Mouse (Mus musculus) thymus, postnatal 25 days (tissue): ENCODE results near the gene Mnd1.

Experiments used
- DNase-seq: peaks from one replicate; pipeline ENCODE4 v3.0.0; 2022

Mnd1 gene

GRCm38 (mm10) chr3:84157011-84157410 lies 1.4 kb upstream of the Mnd1 start:
- no peak for DNase-seq

DNA sequence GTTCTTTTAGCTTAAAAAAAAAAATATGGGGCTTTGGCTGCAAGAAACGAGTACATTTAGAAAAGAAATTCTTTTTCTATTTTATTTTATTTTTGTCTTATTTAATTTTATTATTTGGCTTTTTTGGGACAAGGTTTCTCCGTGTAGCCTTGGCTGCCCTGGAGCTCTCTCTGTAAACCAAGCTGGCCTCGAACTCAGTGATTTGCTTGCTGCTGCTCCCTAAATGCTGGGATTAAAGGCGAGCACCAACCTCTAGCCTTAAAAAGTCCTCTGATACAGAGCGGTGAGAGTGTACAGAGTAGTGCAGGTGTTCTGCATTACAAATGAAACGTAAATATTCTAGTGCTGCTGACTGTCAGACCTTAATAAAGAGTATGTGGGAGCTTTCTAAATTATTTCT lies 519 bp upstream of the Mnd1 start:
- no peak for DNase-seq

DNA sequence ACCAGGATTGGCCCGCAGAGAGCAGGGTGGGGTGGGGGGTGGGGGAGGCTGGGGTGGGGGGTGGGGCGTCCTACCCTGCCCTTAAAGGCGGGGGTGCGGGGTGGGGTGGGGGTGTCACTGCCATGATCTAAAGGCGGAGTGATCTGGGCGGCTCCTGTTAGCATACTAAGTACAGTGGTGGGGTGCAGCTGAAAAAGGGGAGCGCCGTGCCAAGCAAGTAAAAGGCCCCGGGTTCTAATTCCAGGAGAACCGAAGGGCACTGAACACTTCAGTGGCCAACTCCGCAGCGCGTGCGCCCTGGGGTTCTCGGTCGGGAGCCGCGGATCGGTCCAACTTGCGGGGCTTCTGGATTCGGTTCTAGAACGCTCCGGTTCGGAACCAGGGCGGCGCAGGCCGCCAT lies 440 bp downstream of the Mnd1 start:
- DNase-seq, result no peak

DNA sequence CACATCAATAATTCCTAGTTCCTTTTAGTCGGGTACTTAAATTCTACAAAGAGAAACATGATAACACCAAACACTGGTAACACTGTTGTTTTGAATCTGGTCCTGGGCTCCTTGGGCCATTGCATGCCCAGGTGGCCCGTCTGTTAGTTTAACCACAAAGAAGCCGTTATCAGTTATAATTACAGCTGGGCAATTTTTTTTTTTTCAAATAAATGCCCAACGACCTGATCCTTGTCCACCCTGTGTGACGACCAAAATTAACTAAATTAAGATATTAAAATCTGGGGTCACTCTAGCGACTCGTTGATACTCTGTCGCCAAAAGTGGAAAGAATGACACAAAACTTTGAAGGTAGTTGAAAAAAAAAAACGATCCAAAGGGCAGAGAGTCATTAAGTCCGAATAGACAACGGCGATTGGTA lies 855 bp downstream of the Mnd1 start:
- no peak for DNase-seq

GRCm38 (mm10) chr3:84149831-84150230 lies 5.8 kb downstream of the Mnd1 start:
- no peak for DNase-seq

DNA sequence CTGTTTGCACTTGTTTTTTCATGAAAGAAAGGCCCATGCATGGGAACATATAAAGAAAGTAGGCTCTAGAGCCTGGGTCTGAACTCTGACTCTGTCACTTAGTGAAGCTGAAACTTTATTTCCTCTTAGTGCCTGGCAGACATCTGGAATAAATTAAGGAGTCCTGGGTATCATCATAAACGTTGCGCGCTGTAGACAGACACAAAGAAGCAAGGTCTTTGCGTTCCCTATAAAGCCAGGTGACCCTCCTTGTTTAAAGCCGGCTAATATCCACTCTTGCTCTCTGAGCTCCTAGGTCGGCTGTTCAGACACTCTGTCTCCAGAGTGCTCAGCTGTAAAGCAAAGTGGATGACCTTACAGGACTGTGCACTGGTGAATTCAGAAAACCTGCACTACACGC lies 14.6 kb downstream of the Mnd1 start:
- no peak for DNase-seq

GRCm38 (mm10) chr3:84136509-84136908 lies 19.1 kb downstream of the Mnd1 start:
- no peak for DNase-seq

- no peak for DNase-seq
Observed at GRCm38 (mm10) chr3:84135933-84136332, 19.7 kb downstream of the Mnd1 start.

DNA sequence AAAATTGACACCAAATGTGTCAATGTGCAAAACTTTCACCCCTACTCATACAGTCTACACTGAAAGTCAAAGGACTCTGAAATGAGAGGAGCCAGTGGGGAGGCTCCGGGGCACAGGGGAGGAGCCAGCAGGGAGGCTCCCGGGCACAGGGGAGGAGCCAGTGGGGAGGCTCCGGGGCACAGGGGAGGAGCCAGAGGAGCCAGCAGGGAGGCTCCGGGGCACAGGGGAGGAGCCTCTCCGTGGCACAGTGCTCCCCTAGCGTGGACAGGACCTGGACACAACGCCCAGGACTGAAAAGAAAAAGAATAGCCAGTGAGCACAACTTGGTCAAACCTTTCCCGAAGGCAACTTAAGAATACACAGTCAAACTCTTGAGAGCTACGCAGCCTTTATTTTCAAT lies 20.2 kb downstream of the Mnd1 start:
- DNase-seq, result peak; percentile 16

DNA sequence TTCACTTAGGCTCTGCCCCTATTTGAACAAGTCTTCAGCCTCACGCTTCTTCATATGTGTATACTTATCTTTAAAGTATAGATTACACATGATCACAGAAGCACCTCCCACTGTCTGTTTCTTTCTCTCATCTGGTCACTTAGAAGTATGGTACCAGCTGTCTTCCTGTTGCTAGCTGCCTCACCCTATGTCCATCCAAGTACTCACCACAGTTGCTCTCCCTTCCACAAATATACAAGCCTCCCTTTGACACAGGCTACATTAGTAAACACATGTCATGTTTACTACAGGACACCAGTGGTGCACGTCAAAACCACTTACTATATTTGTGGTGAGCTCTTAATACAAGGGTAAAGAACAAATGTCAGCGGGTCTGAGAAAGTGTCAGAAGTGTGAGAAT lies 24.2 kb downstream of the Mnd1 start:
- no peak for DNase-seq

GRCm38 (mm10) chr3:84130776-84131175 lies 24.8 kb downstream of the Mnd1 start:
- DNase-seq, result no peak

DNA sequence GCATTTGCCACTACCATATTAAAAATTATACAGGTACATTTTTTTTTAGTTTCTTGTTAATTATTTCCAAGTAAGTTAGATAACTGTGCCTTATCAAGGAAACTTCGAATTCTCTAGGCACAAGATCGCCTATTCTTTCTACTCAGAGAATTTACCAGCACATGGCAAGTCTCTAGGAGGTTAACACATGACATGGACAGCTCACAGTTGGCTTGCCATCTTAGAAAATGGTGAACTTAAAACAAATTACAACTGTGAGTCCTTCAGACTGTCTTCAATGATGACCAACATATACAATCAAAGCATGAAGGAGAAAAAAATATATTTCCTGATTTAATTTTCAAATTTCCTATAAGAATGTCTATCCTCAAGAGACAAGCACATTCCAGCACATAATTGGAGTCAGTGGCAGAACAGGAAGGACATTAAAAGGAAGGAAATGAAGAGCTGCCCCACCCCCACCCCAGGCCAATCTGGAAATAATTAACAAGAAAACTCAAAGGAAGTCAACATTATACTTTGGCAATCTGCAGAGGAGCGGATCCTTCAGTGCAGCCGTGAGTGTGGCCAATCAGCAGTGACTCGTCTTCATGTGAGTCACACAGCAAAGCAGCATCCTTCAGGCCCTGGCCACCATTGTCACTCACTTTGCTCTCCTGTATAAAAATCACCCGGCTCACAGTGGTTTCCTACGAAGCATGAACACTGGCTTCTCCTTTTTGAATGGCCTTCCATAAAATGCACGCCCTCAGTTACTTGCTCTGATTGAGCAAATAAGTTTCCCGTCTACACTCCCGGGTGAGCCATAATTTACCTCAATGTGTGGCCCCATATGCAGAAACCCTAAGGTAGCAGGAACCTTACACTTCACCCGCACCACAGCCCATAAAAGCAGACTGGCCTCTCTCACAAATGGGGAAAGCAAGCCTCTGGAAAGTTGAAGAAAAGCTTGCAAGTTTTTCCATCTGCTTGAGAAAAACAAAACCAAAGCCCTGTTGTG lies 26.4 kb downstream of the Mnd1 start:
- no peak for DNase-seq

GRCm38 (mm10) chr3:84127431-84127830 lies 28.2 kb downstream of the Mnd1 start:
- DNase-seq, result no peak

GRCm38 (mm10) chr3:84126721-84127120 lies 28.9 kb downstream of the Mnd1 start:
- no peak for DNase-seq

DNA sequence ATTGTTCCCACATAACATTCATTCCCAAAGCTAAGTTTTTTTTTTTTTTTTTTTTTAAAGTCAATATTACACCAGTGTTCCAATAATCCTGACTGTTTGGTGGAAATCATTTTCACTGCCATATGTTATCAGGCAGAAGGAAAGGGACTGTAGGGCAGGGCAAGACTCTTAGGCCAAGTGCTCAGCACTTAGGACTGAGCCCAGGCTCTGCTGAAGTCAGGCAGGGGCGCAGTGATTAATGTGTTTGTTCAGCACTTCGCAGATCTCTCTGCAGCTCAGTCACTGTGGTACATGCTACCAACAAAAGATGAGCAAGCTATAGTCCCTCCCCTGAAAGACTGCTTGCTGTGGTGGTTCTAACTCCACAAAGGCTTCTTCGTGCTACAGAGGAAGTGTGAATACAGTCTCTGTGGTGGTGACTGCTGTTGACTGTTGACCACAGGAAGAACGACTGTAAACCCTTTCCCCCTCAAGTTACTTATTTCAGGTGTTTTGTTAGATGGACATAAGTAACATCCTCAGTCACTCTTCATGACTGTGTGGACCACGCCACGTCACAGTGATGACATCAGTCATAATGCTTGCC lies 29.8 kb downstream of the Mnd1 start:
- no peak for DNase-seq

GRCm38 (mm10) chr3:84123461-84123860 lies 32.1 kb downstream of the Mnd1 start:
- peak; percentile 35 for DNase-seq

GRCm38 (mm10) chr3:84118718-84119117 lies 36.9 kb downstream of the Mnd1 start:
- no peak for DNase-seq

DNA sequence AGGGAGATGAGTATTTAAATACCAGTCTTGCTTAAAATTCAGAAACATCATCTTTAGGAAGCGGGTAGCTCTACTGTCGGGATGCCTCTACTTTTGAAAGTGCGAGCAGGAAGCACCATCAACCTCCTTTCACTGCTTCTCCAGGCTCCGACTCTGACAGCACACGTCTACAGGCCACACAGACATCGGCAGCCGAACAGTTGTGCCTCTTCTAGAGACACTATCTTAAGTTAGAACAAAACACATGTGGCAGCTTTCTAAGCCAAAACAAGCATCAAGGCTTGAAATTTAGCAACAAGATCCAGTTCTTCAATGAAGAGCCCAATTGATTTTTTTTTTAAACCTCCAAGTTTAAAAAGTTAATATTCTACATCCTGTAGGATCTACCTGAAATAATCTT lies 37.4 kb downstream of the Mnd1 start:
- DNase-seq, result no peak

GRCm38 (mm10) chr3:84108614-84109013 lies 47.0 kb downstream of the Mnd1 start:
- no peak for DNase-seq

GRCm38 (mm10) chr3:84106106-84106505 lies 49.5 kb downstream of the Mnd1 start:
- DNase-seq, result no peak

GRCm38 (mm10) chr3:84103536-84103935 lies 52.0 kb downstream of the Mnd1 start:
- DNase-seq, result no peak

DNA sequence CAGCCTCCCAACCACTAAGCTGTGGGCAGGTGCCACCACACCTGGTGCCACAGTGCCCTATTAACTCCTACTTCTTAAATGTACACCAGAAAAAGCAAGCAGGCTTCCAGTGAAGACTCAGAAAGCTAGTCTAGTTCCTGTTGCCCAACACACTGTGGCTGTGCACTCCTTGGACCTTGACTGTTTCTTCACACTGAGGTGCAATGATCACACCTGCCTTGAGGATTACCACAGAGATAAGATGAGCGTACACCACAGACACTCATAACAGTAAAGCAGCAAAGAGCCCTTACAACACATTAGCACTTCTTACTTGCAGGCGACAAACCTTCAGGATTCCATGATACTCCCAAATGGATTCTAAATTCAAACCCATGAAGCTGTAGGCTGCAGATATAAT lies 62.7 kb downstream of the Mnd1 start:
- DNase-seq, result no peak

GRCm38 (mm10) chr3:84090982-84091381 lies 64.6 kb downstream of the Mnd1 start:
- DNase-seq, result peak; percentile 40

DNA sequence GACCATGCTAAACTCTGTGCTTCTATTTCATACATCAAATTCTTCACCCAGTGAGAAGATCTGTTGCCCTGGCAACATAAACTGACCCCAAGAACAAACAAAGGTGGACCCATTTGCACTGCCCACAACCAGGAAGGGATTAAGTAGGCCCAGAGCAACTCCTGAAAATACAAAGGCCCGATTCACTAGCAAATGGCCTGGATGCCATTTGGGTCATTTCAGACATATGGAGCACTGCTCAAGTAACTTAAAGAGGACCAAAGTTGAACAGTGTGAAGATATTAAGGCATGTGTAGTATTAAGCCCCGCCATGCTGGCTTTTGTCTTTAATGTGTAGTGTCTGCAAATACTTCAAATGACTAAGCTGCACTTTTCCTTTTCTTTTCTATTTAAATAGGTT lies 68.7 kb downstream of the Mnd1 start:
- DNase-seq, result no peak
